Comparison of ENCODE assay signal across 21 mouse cellular contexts in the genomic region with DNA sequence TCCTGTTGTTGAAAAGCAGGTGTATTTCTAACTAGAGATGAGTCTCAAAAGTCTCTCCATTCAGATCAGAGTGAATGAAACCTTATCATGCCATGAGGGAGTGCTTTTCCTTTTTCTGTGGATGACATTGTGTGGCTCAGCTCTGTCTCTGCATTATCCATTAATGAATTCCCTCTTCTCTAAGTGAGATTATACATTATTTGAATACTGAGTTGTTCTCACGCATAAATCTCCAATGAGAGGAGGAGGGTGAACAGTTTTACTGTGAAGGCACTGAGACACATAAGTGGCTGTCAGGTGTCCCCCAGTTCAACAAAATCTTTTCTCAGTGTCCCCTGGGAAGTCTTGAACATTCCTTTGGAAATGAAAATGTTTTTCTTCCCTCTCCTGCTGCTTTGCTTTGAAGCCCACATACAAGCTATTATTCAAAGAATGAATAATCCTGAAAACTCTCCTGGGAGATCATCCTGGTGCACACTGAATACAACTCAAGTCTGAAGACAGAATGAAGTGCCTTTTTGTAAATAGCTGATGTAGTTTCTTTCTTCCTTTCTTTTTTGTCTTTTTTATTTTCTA.
DNase-seq lines count a peak whose midpoint lies in the region; ATAC-seq and TF ChIP-seq lines count a peak whose summit lies in the region.
"Had no signal": no experiment of that assay in that cellular context is flagged by ENCODE, and none has a peak within 500 bp of the region (broad histone marks: within the 10 kb centered on the region; RNA-seq: fewer than 3 reads in every experiment).

No protein-coding gene starts in this region.

- no peak overlapping the region for H3K4me3 ChIP-seq in forebrain, embryonic 13.5 days
- no peak overlapping the region for H3K4me3 ChIP-seq in forebrain, postnatal 0 days (ENCODE audit: low read depth, low read length)
- H3K4me3 ChIP-seq in hindbrain, postnatal 0 days (ENCODE audit: low read length) = no peak overlapping the region
- no peak overlapping the region for H3K4me3 ChIP-seq in hindbrain, embryonic 10.5 days
- H3K4me3 ChIP-seq in midbrain, embryonic 14.5 days (replicated peaks; ENCODE audit: low read depth, low read length) = no peak overlapping the region
- H3K4me3 ChIP-seq: embryonic facial prominence, embryonic 15.5 days; erythroblast, embryonic 14.5 days; heart, embryonic 13.5 days; hindbrain, embryonic 13.5 days had no signal

- DNase-seq in forebrain, postnatal 0 days = no peak
- peak; percentile 10 for DNase-seq in hindbrain, postnatal 0 days (ENCODE audit: low spot score)
- no peak for DNase-seq in hindbrain, embryonic 10.5 days (ENCODE audit: low spot score)
- peak; percentile 70 for DNase-seq in mesoderm, embryonic 11.5 days (ENCODE audit: low read depth, low spot score)
- peak; percentile 75 for DNase-seq in midbrain, embryonic 14.5 days
- DNase-seq in urinary bladder, postnatal 4 days (ENCODE audit: low spot score in 2 of 2) = no peak
- DNase-seq: adrenal gland, adult 2 months; adrenal gland, postnatal 36 days; cerebellum, adult 11 months; cerebellum, adult 8-10 months; cerebellum, postnatal 14 days; gastrocnemius, postnatal 36 days; heart, adult 11 months; heart, postnatal 36 days had no signal

- TF ChIP-seq CTCF in forebrain, postnatal 0 days (IDR thresholded peaks at IDR 0.05; ENCODE audit: low read depth) = no peak
- no peak for TF ChIP-seq CTCF in hindbrain, postnatal 0 days (IDR thresholded peaks at IDR 0.05; ENCODE audit: low read depth)

- no peaks in the 10 kb centered on the region for H3K36me3 ChIP-seq in forebrain, embryonic 13.5 days (ENCODE audit: poor library complexity, severe bottlenecking)
- no peaks in the 10 kb centered on the region for H3K36me3 ChIP-seq in forebrain, postnatal 0 days (ENCODE audit: insufficient read depth)
- no peaks in the 10 kb centered on the region for H3K36me3 ChIP-seq in hindbrain, postnatal 0 days (ENCODE audit: insufficient read depth, low read length)
- H3K36me3 ChIP-seq in hindbrain, embryonic 10.5 days = no peaks in the 10 kb centered on the region
- H3K36me3 ChIP-seq in midbrain, embryonic 14.5 days (ENCODE audit: control insufficient read depth, insufficient read depth, low read length) = no peaks in the 10 kb centered on the region
- H3K36me3 ChIP-seq: embryonic facial prominence, embryonic 15.5 days; heart, embryonic 13.5 days; hindbrain, embryonic 13.5 days had no signal

- peaks cover 4% of the 10 kb centered on the region; the same call in 1 of the 2 replicates for H3K4me1 ChIP-seq in forebrain, embryonic 13.5 days
- H3K4me1 ChIP-seq in forebrain, postnatal 0 days (ENCODE audit: insufficient read depth) = no peaks in the 10 kb centered on the region
- H3K4me1 ChIP-seq in hindbrain, postnatal 0 days (ENCODE audit: insufficient read depth, low read length) = no peaks in the 10 kb centered on the region
- H3K4me1 ChIP-seq in hindbrain, embryonic 10.5 days (replicated peaks) = 0 out of 2 replicates have a peak, but pooled peaks cover 6% of the 10 kb centered on the region
- H3K4me1 ChIP-seq in midbrain, embryonic 14.5 days (ENCODE audit: control insufficient read depth, insufficient read depth, low read length) = peaks cover 8% of the 10 kb centered on the region
- H3K4me1 ChIP-seq: embryonic facial prominence, embryonic 15.5 days; heart, embryonic 13.5 days; hindbrain, embryonic 13.5 days had no signal

- peak; percentile 21; the same call in 1 of the 2 replicates for ATAC-seq in forebrain, embryonic 13.5 days
- ATAC-seq in forebrain, postnatal 0 days = no peak
- no peak for ATAC-seq in hindbrain, postnatal 0 days
- ATAC-seq in midbrain, embryonic 14.5 days (ENCODE audit: low FRiP score, low TSS enrichment) = peak; percentile 29; the same call in 1 of the 2 replicates
- no peak for ATAC-seq in erythroid progenitor cell, adult 5-6 weeks (replicated peaks; ENCODE audit: low FRiP score, poor library complexity, severe bottlenecking)
- ATAC-seq: intestine, embryonic 16.5 days had no signal

- H3K27me3 ChIP-seq in forebrain, embryonic 13.5 days = no peaks in the 10 kb centered on the region
- no peaks in the 10 kb centered on the region for H3K27me3 ChIP-seq in forebrain, postnatal 0 days (ENCODE audit: insufficient read depth, low read length)
- H3K27me3 ChIP-seq in hindbrain, postnatal 0 days (ENCODE audit: insufficient read depth, low read length) = no peaks in the 10 kb centered on the region
- no peaks in the 10 kb centered on the region for H3K27me3 ChIP-seq in hindbrain, embryonic 10.5 days (ENCODE audit: insufficient read depth, poor library complexity, severe bottlenecking)
- H3K27me3 ChIP-seq in midbrain, embryonic 14.5 days (ENCODE audit: control insufficient read depth, insufficient read depth, low read length) = no peaks in the 10 kb centered on the region
- H3K27me3 ChIP-seq: embryonic facial prominence, embryonic 15.5 days; heart, embryonic 13.5 days; hindbrain, embryonic 13.5 days had no signal

- no peak overlapping the region for H3K27ac ChIP-seq in forebrain, embryonic 13.5 days
- no peak overlapping the region for H3K27ac ChIP-seq in forebrain, postnatal 0 days (ENCODE audit: low read depth, low read length)
- no peak overlapping the region for H3K27ac ChIP-seq in hindbrain, postnatal 0 days
- no peak overlapping the region for H3K27ac ChIP-seq in hindbrain, embryonic 10.5 days
- H3K27ac ChIP-seq in midbrain, embryonic 14.5 days (replicated peaks; ENCODE audit: low read depth, low read length) = no peak overlapping the region
- H3K27ac ChIP-seq: embryonic facial prominence, embryonic 15.5 days; heart, embryonic 13.5 days; hindbrain, embryonic 13.5 days had no signal

- no peak overlapping the region for H3K4me2 ChIP-seq in forebrain, embryonic 13.5 days
- H3K4me2 ChIP-seq in forebrain, postnatal 0 days (ENCODE audit: low read depth) = no peak overlapping the region
- H3K4me2 ChIP-seq in hindbrain, postnatal 0 days (ENCODE audit: low read depth, low read length) = no peak overlapping the region
- no peak overlapping the region for H3K4me2 ChIP-seq in midbrain, embryonic 14.5 days (ENCODE audit: low read length)
- H3K4me2 ChIP-seq: embryonic facial prominence, embryonic 15.5 days; heart, embryonic 13.5 days; hindbrain, embryonic 13.5 days had no signal

- no peak overlapping the region for H3K9ac ChIP-seq in forebrain, embryonic 13.5 days
- H3K9ac ChIP-seq in forebrain, postnatal 0 days = no peak overlapping the region
- H3K9ac ChIP-seq in hindbrain, postnatal 0 days (replicated peaks; ENCODE audit: low read length) = no peak overlapping the region
- H3K9ac ChIP-seq in midbrain, embryonic 14.5 days (replicated peaks; ENCODE audit: low read length) = no peak overlapping the region
- H3K9ac ChIP-seq: embryonic facial prominence, embryonic 15.5 days; heart, embryonic 13.5 days; hindbrain, embryonic 13.5 days had no signal

- 22% methylated on average over 1 of the region's 1 CpGs for WGBS in forebrain, embryonic 13.5 days
- 18% methylated on average over 1 of the region's 1 CpGs for WGBS in forebrain, postnatal 0 days
- WGBS in hindbrain, postnatal 0 days = 22% methylated on average over 1 of the region's 1 CpGs
- 46% methylated on average over 1 of the region's 1 CpGs for WGBS in hindbrain, embryonic 10.5 days
- WGBS in midbrain, embryonic 14.5 days = 14% methylated on average over 1 of the region's 1 CpGs

- H3K9me3 ChIP-seq in forebrain, embryonic 13.5 days (replicated peaks) = no peaks in the 10 kb centered on the region
- no peaks in the 10 kb centered on the region for H3K9me3 ChIP-seq in forebrain, postnatal 0 days (ENCODE audit: low read length)
- H3K9me3 ChIP-seq in hindbrain, postnatal 0 days (ENCODE audit: low read length) = no peaks in the 10 kb centered on the region
- no peaks in the 10 kb centered on the region for H3K9me3 ChIP-seq in hindbrain, embryonic 10.5 days
- no peaks in the 10 kb centered on the region for H3K9me3 ChIP-seq in midbrain, embryonic 14.5 days (ENCODE audit: control insufficient read depth, low read length)
- H3K9me3 ChIP-seq: embryonic facial prominence, embryonic 15.5 days; heart, embryonic 13.5 days; hindbrain, embryonic 13.5 days had no signal

Comparison
In these comparisons a context has a peak if more than half of its experiments do, and no peak if none do; other contexts are left out.
1. ATAC-seq: peak in forebrain, embryonic 13.5 days (single experiment) and midbrain, embryonic 14.5 days (single experiment); none in forebrain, postnatal 0 days (single experiment), hindbrain, postnatal 0 days (single experiment) and erythroid progenitor cell, adult 5-6 weeks (single experiment).
2. DNase-seq: peak in hindbrain, postnatal 0 days (single experiment), mesoderm, embryonic 11.5 days (single experiment) and midbrain, embryonic 14.5 days (single experiment); none in forebrain, postnatal 0 days (single experiment), hindbrain, embryonic 10.5 days (single experiment) and urinary bladder, postnatal 4 days (0 of 2).